Mouse (Mus musculus) stomach, embryonic 16.5 days (tissue): ENCODE measurements around the gene Enox1. TPM values are rescaled to one million over a fixed set of nuclear protein-coding genes. Genes with fewer than 3 reads are reported as not detected.

Source experiments
- ATAC-seq: fragments of 200-750 bp; cut with Nextera tagmentation; 2 replicates; pipeline ENCODE4 v1.8.0; 2017; ENCODE audit warnings: moderate number of reproducible peaks, moderate TSS enrichment; ENCODE audit not compliant: insufficient read depth, low FRiP score
- H3K27ac ChIP-seq: fragments of 300-500 bp; sonication (generic); 2 replicates; pipeline ENCODE4 v1.5.1; 2014; ENCODE audit warnings: low read length
- H3K27me3 ChIP-seq: fragments of 300-500 bp; sonication (generic); 2 replicates; pipeline ENCODE4 v1.6.1; 2014; ENCODE audit warnings: low read length, control low read depth, mixed read lengths; ENCODE audit not compliant: control insufficient read depth, insufficient read depth
- H3K36me3 ChIP-seq: fragments of 300-500 bp; sonication (generic); 2 replicates; pipeline ENCODE4 v1.6.1; 2014; ENCODE audit warnings: low read length; ENCODE audit not compliant: control insufficient read depth, insufficient read depth
- H3K4me1 ChIP-seq: fragments of 300-500 bp; sonication (generic); 2 replicates; pipeline ENCODE4 v1.6.1; 2014; ENCODE audit warnings: low read length, control low read depth, mixed read lengths; ENCODE audit not compliant: control insufficient read depth, insufficient read depth
- H3K4me2 ChIP-seq: fragments of 300-500 bp; sonication (generic); 2 replicates; pipeline ENCODE4 v1.6.1; 2014; ENCODE audit warnings: low read depth, low read length, mixed read lengths
- H3K4me3 ChIP-seq: fragments of 300-500 bp; sonication (generic); replicated peaks from 2 replicates; pipeline ENCODE4 v1.5.1; 2014; ENCODE audit warnings: mild to moderate bottlenecking, low read length
- H3K9ac ChIP-seq: fragments of 300-500 bp; sonication (generic); 2 replicates; pipeline ENCODE4 v1.6.1; 2014; ENCODE audit warnings: low read length
- H3K9me3 ChIP-seq: fragments of 300-500 bp; sonication (generic); replicated peaks from 2 replicates; pipeline ENCODE4 v1.6.1; 2016; ENCODE audit warnings: low read length, control low read depth; ENCODE audit not compliant: control insufficient read depth
- WGBS: fragments of 180-500 bp; shearing (Covaris S2); extraction: QIAGEN DNeasy Blood & Tissue Kit; methylation state at CpG from one replicate; pipeline ENCODE4 v1.1.7; 2014; 5-methylcytosine and 5-hydroxymethylcytosine counted together
- polyA plus RNA-seq: library from polyadenylated mRNA; unstranded; fragments of >200 nt; fragmentation: Nextera tagmentation; extraction: Ambion mirVana; gene quantifications from 2 replicates; pipeline ENCODE4 v1.2.1, GENCODE M21; 2015

Enox1 gene
- polyA plus RNA-seq, 1 experiment from 2014 or later: 6.6 TPM

GRCm38 (mm10) chr14:77463919-77464318, 307.4 kb downstream of the Enox1 start:
- Histone ChIP-seq H3K4me3 (no peak overlapping the region), H3K27me3 (no peaks in the 10 kb centered on the region), H3K4me2 (no peak overlapping the region), H3K9ac (no peak overlapping the region), H3K9me3 (no peaks in the 10 kb centered on the region), H3K4me1 (no peaks in the 10 kb centered on the region), H3K27ac (no peak overlapping the region), H3K36me3 (no peaks in the 10 kb centered on the region)
- WGBS: 82% methylated on average over 4 of the region's 4 CpGs
- no peak for ATAC-seq

- 88% methylated on average over 4 of the region's 4 CpGs for WGBS
- Histone ChIP-seq H3K36me3 (no peaks in the 10 kb centered on the region), H3K4me2 (no peak overlapping the region), H3K4me1 (no peaks in the 10 kb centered on the region), H3K9ac (no peak overlapping the region), H3K27me3 (no peaks in the 10 kb centered on the region), H3K9me3 (no peaks in the 10 kb centered on the region), H3K27ac (no peak overlapping the region), H3K4me3 (no peak overlapping the region)
- no peak for ATAC-seq
Observed at GRCm38 (mm10) chr14:77464782-77465181, 308.2 kb downstream of the Enox1 start.

- Histone ChIP-seq H3K27ac (no peak overlapping the region), H3K4me3 (no peak overlapping the region), H3K4me2 (no peak overlapping the region), H3K4me1 (no peaks in the 10 kb centered on the region), H3K9me3 (no peaks in the 10 kb centered on the region), H3K27me3 (no peaks in the 10 kb centered on the region), H3K36me3 (no peaks in the 10 kb centered on the region), H3K9ac (no peak overlapping the region)
- ATAC-seq: no peak
- 79% methylated on average over 3 of the region's 3 CpGs for WGBS
Observed at GRCm38 (mm10) chr14:77470577-77470976, 314.0 kb downstream of the Enox1 start.

DNA sequence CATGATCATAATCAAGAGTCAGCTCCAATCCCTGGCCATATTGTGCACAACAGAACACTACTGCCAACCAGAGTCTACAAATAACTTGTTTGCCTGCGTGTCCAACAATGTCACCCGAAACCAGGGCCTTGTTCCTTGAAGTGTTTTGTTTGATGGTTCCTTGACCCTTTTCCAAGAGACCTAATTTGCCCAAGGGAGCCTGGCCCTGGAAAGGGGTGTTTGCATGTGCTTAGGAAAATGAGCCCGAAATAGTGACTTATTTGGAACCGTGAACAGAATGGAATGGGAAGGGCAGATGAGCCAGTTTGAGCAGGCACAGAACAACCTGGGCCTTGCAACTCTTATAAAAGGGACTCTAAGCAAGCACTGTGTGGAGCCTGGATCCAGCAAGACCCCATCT, 316.9 kb downstream of the Enox1 start:
- H3K9ac ChIP-seq: no peak overlapping the region
- no peaks in the 10 kb centered on the region for H3K36me3 ChIP-seq
- no peak for ATAC-seq
- no peak overlapping the region for H3K4me3 ChIP-seq
- no peak overlapping the region for H3K27ac ChIP-seq
- H3K9me3 ChIP-seq: no peaks in the 10 kb centered on the region
- no peaks in the 10 kb centered on the region for H3K27me3 ChIP-seq
- H3K4me2 ChIP-seq: no peak overlapping the region
- 84% methylated on average over 4 of the region's 4 CpGs for WGBS
- H3K4me1 ChIP-seq: no peaks in the 10 kb centered on the region

- ATAC-seq: no peak
- Histone ChIP-seq H3K27ac (no peak overlapping the region), H3K4me3 (no peak overlapping the region), H3K36me3 (no peaks in the 10 kb centered on the region), H3K4me2 (no peak overlapping the region), H3K27me3 (no peaks in the 10 kb centered on the region), H3K9me3 (no peaks in the 10 kb centered on the region), H3K9ac (no peak overlapping the region), H3K4me1 (no peaks in the 10 kb centered on the region)
- 36% methylated on average over 5 of the region's 5 CpGs for WGBS
Observed at GRCm38 (mm10) chr14:77474026-77474425, 317.5 kb downstream of the Enox1 start.

DNA sequence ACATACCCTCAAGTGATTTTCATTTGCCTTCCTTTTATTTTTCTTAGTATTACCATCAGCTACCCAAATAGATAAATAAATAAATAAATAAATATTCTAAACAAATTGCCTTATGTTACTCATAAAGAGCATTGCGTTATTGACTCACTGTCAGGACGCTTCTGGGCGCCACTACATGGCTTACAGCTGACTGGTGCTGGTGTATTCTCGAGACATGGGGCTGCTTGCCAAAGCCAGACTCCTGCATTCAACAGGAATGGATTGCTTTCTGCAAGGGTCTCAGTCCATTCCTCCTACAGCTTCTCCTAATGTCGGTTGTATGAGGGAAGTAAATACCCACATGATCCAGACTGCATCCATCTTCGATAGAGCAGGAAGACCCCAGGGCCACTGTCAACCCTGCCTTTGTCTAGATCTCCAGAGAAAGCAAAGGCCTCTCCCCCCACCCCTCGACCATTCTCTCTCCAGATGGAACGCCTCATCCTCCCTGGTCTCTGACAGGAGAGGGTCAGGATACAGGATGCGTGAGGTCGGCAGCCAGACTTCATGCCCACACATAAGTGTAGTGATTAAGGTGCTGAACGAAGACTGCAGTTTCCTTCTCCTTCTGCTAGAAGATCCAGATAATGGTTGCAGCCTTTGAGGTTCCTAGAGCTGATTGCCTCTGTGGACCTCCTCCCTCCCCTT, 318.7 kb downstream of the Enox1 start:
- H3K27me3 ChIP-seq: no peaks in the 10 kb centered on the region
- H3K4me3 ChIP-seq: no peak overlapping the region
- no peaks in the 10 kb centered on the region for H3K9me3 ChIP-seq
- no peaks in the 10 kb centered on the region for H3K36me3 ChIP-seq
- no peak overlapping the region for H3K9ac ChIP-seq
- no peaks in the 10 kb centered on the region for H3K4me1 ChIP-seq
- no peak for ATAC-seq
- H3K4me2 ChIP-seq: no peak overlapping the region
- no peak overlapping the region for H3K27ac ChIP-seq
- 45% methylated on average over 11 of the region's 11 CpGs for WGBS

DNA sequence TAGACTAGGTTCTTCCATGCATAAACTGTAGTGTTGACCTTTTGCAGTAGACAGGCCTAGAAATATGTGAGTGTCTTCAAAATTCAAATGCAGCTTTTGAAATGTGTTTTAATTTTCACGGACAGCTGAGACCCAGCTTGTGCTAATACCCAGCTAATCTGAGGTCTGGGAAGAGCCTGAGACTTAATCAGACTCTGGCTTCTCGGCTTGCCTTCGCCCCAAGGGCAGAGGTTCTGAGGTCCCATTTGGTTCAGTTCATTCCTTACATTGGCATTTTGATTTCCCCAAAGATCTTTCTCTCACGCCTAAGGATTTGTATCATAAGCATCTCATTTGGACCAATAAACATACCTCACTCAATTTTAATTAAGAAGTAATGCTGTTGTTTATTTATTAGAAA, 321.1 kb downstream of the Enox1 start:
- no peak overlapping the region for H3K27ac ChIP-seq
- H3K9ac ChIP-seq: no peak overlapping the region
- H3K4me2 ChIP-seq: no peak overlapping the region
- no peak overlapping the region for H3K4me3 ChIP-seq
- H3K9me3 ChIP-seq: no peaks in the 10 kb centered on the region
- H3K27me3 ChIP-seq: no peaks in the 10 kb centered on the region
- 82% methylated on average over 4 of the region's 4 CpGs for WGBS
- no peaks in the 10 kb centered on the region for H3K4me1 ChIP-seq
- H3K36me3 ChIP-seq: no peaks in the 10 kb centered on the region
- no peak for ATAC-seq

- H3K4me1 ChIP-seq: no peaks in the 10 kb centered on the region
- no peak overlapping the region for H3K27ac ChIP-seq
- ATAC-seq: no peak
- no peak overlapping the region for H3K4me3 ChIP-seq
- no peaks in the 10 kb centered on the region for H3K36me3 ChIP-seq
- H3K9ac ChIP-seq: no peak overlapping the region
- H3K9me3 ChIP-seq: no peaks in the 10 kb centered on the region
- no peak overlapping the region for H3K4me2 ChIP-seq
- 87% methylated on average over 7 of the region's 7 CpGs for WGBS
- no peaks in the 10 kb centered on the region for H3K27me3 ChIP-seq
Observed at GRCm38 (mm10) chr14:77478210-77478609, 321.6 kb downstream of the Enox1 start.

- H3K4me2 ChIP-seq: no peak overlapping the region
- no peak for ATAC-seq
- WGBS: 92% methylated on average over 8 of the region's 8 CpGs
Observed at GRCm38 (mm10) chr14:77478692-77479091, 322.1 kb downstream of the Enox1 start.

More at GRCm38 (mm10) chr14:77478692-77479091, 322.1 kb downstream of the Enox1 start:
- H3K36me3 ChIP-seq: no peaks in the 10 kb centered on the region
- H3K9ac ChIP-seq: no peak overlapping the region
- H3K4me3 ChIP-seq: no peak overlapping the region
- H3K4me1 ChIP-seq: no peaks in the 10 kb centered on the region
- H3K27me3 ChIP-seq: no peaks in the 10 kb centered on the region
- H3K27ac ChIP-seq: no peak overlapping the region
- H3K9me3 ChIP-seq: no peaks in the 10 kb centered on the region
